Mouse (Mus musculus) cortical plate, adult 2 months (tissue): ENCODE results near the gene Alad.

ENCODE experiments used
- CTCF ChIP-seq: fragments of 200-500 bp; IDR thresholded peaks from 2 replicates; pipeline ENCODE4 v1.5.1; 2011; ENCODE audit warnings: mild to moderate bottlenecking, control low read depth, low read length; ENCODE audit not compliant: insufficient read depth; ENCODE audit errors: extremely low read depth
- POLR2A ChIP-seq: fragments of 200-500 bp; IDR thresholded peaks from 2 replicates; pipeline ENCODE4 v1.6.1; 2011; ENCODE audit warnings: mild to moderate bottlenecking, low read length, control low read depth; ENCODE audit not compliant: insufficient read depth; ENCODE audit errors: extremely low read depth

- TF ChIP-seq POLR2A: no peak
- TF ChIP-seq CTCF: no peak
Observed at GRCm38 (mm10) chr4:62486162-62486696, 33.5 kb downstream of the Alad start.
